Mouse (Mus musculus) frontal cortex, adult (tissue): ENCODE measurements around the gene Dbf4.

ENCODE experiments used
- ATAC-seq: cut with Nextera tagmentation; 2 replicates; pipeline ENCODE4 v1.9.2; 2017; ENCODE audit warnings: mild to moderate bottlenecking, moderate library complexity, mixed read lengths; ENCODE audit not compliant: low TSS enrichment

Dbf4 gene

GRCm38 (mm10) chr5:8422157-8422931 is at the start of gene Dbf4, which contains the start of gene Slc25a40:
TSS of gene Dbf4 (minus strand) at chr5:8422716.
TSS of gene Slc25a40 (plus strand) at chr5:8422850.
- ATAC-seq = peak; percentile 93

DNA sequence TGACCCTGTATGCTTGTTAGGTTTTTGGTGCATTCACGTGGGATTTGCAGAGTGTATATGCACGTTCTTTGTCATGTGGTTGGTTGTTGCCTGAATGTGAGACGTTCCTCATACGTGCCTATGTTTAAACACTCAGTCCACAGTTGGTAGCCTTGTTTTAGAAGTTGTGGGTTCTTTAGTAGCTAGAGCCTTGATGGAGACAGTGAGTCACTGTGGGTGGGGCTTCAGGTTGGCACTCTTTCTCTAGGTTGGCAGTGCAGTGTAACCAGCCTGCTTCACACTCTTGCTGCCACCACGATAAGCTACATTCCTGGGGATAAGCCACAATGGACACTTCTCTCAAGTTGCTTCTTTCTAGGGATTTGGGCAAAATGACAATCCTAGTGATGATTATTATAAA is 34.0 kb upstream of the Dbf4 start:
- no peak for ATAC-seq

DNA sequence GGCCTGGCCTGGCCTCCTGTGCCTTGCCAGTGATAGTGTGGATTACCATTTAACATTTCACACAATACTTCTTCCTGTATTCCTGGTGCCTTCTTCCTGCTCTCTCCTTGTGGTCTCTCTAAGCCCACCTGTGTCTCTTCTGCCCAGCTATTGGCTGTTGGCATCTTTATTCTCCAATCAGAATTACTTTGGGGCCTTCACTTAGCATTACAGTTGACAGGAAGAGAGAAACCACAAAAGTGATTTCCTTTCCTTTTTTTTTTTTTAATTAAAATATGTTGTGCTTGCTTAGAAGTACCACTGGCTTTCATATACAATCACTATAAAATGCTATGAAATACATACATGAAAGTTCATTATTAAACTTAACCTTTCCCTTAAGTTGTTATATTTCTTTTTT is 33.0 kb upstream of the Dbf4 start:
- no peak for ATAC-seq

DNA sequence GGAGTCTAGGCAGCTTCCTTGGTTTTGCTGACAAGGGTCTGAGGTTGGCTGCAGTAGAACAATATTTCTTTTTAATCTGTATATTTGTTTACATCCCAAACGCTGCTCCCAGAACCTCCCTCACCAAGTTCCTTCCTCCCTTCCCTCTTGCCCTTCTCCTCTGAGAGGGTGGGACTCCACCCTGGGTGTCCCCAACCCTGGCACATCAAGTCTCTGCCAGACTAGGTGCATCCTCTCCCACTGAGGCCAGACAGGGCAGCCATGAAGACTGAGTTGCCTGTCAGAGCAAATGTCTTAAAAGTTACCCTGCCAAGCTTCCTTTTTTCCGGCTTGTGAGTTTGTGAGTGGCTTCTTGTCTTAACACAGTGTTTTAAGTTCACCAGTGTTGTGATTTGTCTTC is 16.6 kb upstream of the Dbf4 start:
- no peak for ATAC-seq

DNA sequence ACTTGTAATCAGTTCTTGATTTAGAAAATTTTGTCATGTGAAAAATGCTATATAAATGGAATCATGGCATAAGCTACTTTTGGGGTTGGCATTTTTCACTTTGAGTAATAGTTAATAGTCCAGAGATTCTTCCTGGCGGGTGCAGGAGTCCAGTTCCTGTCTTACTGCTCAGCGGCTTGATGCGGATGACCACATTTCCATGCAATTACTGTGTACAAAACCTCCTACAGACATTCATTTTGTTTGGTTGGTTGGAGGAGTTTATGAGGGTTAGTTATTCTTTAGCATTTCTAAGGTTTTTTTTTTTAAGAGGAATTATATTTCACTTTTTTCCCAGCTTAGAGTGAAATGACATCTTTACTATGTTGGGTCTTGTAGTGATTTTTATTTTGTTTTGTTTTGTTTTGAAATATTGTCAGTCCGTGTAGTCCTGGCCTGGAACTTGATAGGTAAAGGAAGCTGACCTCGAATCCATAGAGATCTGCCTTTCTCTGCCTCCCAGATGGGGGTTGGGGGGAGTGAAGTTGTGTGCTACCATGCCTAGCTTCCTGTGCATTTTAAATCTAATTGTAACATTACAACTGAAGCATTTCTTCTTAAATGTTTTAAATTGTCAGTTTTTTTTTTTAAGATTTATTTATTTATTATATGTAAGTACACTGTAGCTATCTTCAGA is 15.1 kb upstream of the Dbf4 start:
- no peak for ATAC-seq

DNA sequence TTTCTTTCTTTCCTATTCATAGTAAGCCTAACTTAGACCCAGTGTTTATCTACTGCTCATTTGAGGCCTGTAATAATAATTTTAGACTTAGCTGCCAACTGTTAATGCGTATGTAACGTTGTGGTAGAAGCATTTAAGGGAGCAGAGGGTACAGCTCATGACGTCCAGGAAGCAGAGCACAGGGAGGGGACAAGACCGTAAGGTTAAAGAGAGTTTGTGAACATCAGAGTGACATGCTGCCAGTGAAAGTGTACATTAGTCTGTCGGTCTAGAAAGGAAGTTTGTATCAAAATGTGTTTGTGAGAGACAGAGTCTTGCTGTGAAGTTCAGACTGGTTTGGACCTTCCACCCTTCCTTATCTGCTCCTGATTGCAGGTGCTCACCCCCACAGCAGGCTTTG is 3.4 kb upstream of the Dbf4 start:
- no peak for ATAC-seq

GRCm38 (mm10) chr5:8424116-8424515 is 1.6 kb upstream of the Dbf4 start:
- no peak for ATAC-seq

GRCm38 (mm10) chr5:8422932-8423928 is 714 bp upstream of the Dbf4 start:
- ATAC-seq = peak; percentile 7; the same call in 1 of the 2 replicates

DNA sequence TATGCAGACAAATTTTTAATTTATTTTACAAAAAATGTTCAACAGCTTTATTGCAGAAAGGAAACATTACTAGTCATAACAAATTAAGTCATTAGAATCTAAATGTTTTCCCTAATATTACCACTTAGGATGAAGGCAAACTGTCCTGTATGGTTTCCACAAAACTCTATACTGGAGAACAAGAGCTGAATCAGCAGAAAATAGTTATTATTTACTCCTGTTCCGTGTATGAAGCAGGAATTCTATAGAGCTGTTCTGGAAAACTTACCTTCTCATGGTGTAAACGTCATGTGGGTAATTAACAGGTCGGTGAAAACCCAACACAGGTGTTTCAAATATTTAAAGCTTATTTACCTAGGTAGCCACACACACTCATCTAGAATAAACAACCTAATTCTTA is 1.1 kb downstream of the Dbf4 start:
- ATAC-seq = no peak

DNA sequence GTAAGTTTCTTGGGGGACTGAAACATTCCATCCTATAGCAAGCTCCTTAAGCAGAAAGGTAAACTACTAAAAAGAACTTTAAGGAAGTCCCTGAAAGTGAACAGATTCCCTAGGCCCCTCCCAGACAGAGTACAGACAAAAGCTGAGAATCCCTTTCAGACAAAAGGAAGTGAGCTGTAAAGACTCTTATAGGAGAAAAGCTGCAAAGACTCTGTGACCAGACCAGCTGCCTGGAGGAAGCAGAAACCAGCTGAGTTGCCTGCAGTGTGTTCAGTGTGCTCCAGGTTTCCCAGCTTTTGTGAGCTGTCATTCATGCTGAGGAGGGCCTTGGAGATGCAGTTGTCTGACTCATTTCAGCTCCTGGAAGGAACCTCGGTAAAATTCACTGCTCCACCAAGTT is 5.1 kb downstream of the Dbf4 start:
- ATAC-seq = no peak

- ATAC-seq = no peak
Measured at GRCm38 (mm10) chr5:8416683-8417413, 5.7 kb downstream of the Dbf4 start.

DNA sequence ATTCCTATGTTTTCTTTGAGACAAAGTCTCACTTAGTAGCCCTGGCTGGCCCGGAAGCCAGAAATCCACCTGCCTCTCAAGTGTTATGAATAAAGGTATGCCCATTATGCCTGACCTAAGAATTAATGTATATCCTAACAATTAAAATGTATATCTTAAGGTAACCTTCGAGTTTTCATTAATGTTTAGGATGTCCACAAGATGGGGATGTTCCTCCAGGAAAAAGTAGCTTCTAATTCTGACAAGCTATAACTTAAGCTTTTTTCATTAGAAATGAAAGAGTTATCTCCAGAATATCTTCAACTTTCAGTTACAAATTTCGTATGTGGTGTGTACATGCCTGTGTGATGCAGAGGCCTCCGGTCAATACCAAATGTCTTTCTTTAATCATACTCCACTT is 13.8 kb downstream of the Dbf4 start:
- no peak for ATAC-seq

DNA sequence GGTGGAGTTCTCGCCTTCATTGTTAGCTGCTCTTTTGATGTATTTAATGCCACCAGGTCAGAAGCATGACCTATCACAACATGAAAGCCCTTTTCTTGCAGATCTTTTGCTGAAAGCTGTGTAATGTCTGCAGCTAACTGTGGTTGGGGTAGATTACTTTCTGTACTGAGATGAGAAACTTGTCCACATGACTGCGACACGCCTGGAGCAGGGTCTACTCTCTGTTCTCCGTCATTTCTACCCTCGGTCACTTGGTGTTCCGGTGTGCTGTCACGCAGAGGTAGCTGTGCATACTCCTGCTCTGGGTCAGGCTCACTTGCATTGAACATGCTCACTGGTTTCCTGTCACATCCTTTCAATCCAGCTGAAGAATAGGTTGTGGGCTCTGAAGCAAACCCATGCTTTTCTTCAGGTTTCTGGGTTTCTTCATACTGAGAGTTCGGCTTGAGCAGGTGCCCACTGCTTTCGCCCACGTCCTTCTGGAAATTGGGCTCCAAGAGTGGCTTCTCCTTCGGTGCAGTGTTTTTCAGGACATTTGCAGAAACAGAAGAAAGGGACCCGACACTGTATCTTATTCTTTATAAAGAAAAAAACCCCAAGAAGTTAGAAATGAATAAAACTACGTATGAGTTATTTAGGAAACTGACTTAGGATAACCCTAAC is 24.8 kb downstream of the Dbf4 start:
- peak; percentile 97 for ATAC-seq

DNA sequence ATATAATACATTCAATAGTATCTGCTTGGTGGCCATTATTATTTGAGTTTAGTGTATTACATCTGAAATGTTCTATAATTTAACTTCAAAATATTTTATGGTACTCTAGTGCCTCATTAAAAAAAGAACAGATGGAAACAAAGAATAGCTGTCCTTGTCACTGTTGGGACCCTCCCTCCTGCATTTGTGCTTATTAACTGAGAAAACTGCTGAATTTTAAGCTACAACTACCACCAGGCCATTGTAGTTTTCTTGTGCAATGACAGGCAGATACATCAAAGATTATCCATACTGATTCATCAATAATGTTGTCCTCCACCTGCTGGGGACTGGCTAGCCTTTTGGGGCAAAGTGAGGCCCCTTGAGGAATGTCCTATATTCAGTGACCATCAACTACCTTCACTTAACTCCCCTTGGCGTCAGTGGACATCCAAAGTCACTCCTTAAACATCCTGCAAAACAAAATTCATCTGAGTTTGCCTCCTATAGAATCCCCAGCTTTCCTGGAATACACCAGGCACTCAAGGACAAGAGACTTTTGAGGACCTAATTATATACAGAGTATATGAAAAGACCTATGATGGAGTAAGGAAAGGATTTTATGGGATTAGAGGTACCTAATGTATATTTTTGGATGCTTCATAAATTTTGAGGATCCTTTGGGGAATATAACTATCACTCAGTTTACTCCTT is 28.5 kb downstream of the Dbf4 start:
- ATAC-seq = no peak

DNA sequence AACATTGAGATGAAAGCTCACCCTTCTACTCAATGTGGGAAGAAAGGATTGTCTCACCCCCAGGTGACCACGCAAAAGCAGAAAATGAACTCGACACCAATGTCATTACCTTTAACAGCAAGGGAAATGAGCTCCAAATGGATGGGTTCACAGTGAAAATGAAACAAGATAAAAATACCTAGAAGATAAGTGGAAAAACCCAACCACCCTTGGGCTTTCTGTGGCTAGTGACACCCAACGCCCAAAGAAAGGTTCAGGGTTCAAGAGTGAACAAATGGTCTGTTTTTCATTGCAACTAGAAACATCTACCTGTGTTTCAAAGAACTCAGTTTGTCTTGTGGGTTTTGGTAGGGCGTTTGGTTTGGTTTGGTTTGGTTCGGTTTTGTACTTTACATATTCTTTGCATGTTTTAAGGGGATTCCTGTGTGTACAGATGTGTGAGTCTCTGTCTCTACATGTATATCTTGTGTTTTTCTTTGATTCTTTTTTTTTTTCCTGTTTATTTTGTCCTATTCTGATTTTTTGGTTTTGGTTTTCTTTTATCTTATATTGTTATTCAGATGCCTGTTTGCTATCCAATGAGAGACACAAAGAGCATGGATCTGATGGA is 48.1 kb downstream of the Dbf4 start:
- no peak for ATAC-seq

DNA sequence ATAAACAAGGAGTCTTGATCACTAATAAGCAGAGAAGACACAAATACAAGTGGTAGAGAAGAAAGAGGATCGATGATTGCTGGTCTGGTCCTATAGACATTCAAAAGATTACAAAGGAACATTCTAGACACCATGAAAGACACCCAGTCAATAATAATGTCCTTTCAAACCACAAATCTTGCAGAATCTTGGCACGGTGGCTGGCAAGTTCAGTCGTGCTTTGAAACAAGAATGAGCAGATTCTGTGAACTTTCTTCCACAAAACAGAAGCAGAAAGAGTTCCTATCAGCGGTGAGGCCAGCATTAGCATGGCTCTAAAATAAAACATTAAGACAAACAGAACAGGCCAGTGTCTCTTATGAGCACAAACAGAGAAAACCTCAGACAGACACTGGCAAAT is 49.1 kb downstream of the Dbf4 start:
- ATAC-seq = no peak

DNA sequence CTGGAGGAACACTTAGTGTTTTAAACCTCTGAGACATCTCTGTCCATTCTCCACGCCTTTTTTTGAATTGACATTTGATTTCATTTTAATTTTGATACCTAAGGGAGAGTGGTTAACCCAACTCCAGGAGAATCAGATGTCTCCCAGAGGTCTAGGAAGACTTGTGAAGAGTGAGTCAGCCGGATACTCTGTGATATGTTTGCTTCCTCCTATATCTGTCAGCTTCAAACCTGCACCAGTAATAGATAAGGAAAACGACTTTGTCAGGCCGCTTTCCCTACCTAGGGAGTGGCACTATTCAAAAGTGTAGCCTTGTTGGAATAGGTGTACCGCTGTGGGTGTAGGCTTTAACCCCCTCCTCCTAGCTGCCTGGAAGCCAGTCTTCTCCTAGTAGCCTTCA is 53.7 kb downstream of the Dbf4 start:
- no peak for ATAC-seq

DNA sequence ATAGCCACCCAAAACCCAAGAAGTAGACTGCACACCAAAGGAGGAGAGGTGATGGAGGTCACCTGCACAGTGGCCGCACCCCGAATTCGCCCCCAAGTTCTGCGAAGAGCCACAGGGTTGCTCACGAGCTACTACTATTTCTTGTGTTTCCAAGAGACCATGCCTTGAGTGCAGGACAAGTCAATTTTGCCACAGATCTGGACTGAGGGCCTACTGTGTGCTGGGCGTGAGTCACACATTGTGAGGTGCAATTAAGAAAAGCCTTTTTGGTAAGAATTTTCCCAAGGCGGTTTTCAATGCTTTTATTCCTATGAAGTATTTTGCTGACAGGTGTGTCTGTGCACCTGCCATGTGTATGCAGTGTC is 54.2 kb downstream of the Dbf4 start:
- ATAC-seq = no peak

- ATAC-seq = peak; percentile 96
Measured at GRCm38 (mm10) chr5:8367614-8368327, 54.7 kb downstream of the Dbf4 start, which contains the start of gene Adam22. TSS of gene Adam22 (minus strand) at chr5:8368160.
